Mouse (Mus musculus) B cell, adult 2 months (primary cell): ENCODE results near the gene Nedd9.

Experiments used
- DNase-seq, 2 experiments: peaks; one replicate each; pipeline ENCODE4 v3.0.0; 2022

The Nedd9 gene

DNA sequence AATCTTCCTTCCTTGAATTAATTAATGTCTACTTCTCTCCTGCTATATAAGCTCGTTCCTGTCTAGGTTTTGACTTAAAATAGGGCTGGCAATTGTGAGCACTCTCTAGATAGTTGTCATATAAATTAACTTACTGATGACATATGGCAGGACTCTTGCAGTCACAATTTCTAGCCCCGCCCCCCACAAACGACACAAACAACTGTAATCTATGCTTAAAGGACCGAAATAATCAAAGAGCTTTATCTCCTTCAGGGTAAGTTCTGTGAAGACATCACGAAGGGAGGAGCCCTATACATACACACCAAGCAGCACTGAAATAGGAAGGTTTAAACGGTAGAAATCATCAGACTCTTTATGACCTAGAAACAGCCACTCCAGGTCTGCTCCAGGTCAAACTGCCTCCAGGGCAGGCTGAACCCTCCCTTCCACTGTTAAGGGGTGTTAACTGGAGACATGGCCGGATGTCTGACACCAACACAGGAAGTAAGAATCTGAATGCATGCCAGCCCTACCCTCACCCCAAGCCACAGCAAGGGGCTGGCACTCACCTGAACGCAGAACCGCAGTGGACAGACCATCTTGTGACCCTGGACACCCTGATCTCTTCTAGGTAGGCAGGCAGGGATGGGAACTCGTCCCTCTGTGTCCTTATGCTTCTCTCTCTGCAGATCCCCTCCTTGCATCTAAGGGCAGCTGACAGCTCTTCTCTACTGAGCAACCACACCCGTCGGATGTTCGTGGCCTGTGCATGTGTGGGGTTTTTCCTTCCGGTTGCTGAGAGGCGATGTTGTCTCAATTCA, at the start of gene Nedd9:
Gene Nedd9 (minus strand): TSS at position 757 of the 803 bp plus-strand sequence.
- peak; percentile 81 to 83 for DNase-seq

DNA sequence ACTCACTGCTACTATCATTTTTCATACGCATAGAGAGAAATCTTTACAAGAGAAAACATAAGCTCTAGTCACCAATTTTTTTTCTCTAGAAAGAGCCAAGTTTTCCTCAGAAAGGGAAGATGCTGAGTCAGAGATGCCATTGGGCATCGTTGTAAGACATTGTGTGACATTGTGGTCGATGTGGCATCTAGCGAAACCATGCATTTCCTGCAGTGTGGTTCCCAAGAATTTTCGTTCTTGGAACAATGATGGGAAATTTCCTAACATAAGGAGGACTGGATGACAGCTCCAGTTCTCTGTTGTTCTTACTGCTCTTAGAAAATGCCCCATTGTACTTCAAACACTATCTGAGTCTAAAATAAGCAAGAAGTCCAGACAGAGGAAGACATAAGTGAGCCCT, 45.5 kb upstream of the Nedd9 start:
- DNase-seq = no peak

DNA sequence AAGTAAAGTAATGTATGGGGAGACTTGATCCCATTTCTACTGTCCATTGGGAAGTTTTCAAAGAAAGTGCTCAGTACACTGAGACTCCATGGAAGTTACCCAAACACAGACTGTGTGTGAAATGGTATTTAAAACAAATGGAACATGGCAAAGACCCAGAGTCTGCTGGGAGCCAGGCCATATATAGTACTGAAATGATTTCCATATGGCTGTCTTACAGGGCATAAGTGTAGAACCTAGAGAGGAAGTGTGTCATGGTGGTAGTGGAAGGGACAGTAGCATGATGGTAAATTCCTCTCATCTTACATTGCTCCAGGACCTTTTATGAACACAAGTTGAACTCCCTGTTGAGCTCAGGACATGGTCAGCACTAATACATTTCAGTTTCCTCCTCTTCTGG, 43.2 kb upstream of the Nedd9 start:
- DNase-seq = no peak

DNA sequence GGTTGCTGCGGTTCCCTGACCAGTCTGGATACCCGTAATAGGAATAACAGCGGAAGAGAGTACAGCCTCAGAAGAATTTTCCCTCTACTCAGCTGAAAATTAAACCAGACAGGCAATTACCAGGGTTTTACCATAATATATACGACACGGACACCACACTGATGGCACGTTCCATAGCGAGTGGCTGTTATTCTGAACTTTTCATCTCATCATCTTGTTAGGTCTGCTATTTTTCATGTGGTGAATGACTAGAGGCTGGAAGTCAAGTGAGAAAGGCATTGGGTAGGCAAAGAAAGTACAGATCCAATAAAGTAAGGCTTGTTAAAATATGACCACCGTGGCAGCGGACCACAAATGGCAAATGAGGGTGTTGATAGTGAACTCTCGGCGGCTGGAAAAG, 37.0 kb upstream of the Nedd9 start:
- no peak for DNase-seq

DNA sequence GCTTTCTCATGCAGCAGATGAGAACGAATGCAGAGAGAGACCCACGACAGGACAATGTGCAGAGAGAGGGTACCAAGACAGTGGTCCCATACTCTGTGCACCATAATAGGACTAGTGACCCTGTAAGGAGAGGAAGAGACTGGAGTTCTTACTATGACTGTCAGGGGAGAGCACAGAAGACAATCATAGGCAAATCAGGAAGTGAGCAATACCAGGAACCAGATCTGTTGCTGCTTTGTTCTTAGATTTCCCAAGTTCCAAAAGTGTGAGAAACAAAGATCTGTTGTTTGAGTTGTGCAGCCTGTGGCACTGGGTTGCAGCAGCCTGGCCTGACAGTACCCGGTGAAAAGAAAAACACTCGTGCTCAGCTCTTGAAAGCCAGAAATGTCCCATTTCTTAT, 34.1 kb upstream of the Nedd9 start:
- no peak for DNase-seq

DNA sequence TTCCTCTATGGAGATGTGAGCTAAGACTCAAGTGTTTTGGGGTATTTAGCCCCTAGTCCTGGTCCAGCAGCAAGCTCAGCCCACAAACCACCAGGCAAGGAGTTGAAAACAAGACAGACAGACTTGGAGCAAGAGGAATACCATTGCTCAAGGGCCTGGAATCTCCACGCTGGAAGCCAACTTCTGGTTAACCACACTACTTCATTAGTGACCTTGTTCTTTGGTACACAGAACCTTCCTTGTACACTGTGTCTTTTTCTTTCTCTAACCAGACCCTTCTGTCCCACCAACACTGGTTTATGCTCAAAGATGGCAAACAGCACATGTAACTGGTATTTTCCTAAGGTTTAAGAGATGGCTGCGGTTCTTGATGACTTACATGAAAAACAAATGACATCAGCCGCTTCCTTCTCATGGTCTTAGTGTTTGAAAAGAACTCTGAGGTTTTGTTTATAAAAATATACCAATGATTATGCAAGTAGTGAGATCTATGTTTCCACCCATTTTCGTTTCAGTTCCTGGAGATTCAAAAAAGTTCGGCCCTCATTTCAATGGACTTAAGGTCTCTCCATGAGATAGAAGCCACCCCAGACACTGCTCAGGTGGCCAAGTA, 33.5 kb upstream of the Nedd9 start:
- DNase-seq = no peak

DNA sequence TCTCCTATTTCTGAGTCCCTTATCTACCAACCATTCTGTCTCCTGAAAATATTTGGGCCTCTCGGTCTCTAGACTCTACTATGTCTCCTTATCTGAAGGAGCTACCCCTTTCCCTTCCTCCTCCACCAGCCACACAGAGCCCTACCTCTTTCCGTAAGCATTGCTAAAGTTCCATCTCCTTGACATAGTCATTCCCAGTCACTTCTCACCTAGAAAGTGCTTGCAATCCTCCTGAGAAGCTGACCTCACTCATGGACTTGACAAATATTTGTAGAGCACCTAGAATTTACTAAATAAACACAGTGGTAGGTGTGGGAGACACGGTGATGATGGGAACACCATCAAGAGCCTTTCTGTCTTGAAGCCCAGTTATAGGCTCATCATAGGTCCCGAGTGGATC, 32.6 kb upstream of the Nedd9 start:
- DNase-seq = no peak

DNA sequence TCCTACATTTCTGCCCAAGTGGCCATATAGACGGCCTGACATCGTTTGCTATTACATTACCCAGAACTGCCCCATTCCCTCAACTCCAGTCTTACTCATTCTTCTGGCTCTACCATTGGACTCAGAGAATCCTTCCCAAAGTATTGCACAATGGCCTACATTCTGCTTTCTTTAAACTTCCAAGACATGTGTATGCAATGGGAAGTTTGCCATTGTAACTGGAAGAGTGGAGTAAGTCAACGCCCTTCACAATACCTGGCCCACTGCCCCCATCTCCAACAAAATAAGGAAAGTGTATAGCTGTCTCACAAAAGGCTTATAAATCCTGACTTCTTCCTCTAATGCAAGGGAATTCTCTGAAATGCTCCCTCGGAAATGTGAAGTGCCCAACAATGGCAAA, 30.0 kb upstream of the Nedd9 start:
- no peak for DNase-seq

DNA sequence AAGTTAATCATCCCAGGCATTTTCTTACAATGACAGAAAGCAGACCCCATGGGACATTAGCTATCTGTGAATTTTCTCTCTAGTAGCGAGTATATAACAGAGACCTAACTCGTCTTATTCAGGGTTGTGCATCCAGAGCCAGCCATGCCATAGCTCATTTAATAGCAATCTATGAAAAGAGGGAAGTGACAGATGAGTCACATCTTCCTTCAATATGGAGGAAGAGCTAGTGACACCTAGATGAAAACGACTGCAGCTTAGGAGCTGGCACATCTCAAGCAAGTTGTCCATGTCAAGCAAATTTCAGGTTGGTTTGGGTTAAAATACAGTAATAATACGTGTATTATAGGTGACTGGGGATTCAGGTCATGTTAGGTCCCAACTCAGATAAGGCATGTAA, 28.6 kb upstream of the Nedd9 start:
- DNase-seq = no peak

DNA sequence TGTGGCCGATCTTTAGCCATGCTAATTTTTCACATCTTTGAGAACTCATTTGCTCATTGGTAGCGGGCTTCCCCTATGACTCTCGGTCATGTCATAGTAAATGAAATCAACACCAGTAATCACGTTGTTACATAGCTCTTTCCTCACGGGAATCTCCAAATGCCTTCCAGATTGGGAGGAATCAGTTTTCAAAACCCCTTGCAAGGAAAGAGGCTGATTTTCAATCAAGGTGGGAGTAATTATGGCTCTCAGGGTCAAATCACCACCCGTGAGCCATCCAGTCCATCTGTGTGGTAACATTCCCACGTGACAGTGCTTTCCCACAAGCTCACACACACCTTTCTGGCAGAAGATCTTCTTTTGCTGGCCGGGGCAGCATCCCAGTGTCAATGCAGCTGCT, 27.8 kb upstream of the Nedd9 start:
- DNase-seq = no peak

DNA sequence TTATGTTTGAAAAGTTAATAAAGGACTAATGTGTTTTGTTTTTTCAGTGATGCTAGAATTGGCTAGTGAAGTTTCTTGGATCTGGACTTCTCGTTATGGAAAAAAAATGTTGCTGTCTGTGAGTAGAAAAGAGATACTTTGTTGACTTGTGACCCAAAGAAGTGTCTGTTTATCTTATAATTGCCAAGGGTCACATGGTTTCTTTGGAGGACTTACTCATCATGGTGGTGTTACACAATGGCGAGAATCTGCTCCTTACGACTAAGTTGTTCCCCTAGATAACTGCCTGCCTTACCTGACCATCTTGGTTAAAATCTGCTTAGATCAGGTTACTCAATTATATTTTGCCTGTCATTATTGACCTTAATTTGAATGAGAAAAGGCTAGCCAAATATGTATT, 26.3 kb upstream of the Nedd9 start:
- DNase-seq = no peak

DNA sequence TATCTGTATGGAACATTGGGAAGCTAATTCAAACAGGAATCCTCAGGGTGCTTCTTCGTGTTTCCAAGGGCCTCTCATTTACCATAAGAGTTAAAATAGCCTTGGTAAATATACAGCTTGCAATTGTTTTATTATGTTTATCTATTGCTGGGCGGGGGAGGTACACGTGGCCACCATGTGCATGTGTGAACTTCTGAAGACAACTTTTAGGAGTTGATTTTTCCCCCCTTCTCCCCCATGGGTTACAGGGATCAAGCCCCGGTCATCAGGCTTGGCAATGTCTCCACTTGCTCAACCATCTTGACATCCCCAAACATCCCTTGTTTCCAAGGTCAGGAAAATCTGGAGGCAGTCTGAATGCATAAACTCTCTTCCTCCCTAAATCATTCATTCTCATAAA, 25.1 kb upstream of the Nedd9 start:
- no peak for DNase-seq

DNA sequence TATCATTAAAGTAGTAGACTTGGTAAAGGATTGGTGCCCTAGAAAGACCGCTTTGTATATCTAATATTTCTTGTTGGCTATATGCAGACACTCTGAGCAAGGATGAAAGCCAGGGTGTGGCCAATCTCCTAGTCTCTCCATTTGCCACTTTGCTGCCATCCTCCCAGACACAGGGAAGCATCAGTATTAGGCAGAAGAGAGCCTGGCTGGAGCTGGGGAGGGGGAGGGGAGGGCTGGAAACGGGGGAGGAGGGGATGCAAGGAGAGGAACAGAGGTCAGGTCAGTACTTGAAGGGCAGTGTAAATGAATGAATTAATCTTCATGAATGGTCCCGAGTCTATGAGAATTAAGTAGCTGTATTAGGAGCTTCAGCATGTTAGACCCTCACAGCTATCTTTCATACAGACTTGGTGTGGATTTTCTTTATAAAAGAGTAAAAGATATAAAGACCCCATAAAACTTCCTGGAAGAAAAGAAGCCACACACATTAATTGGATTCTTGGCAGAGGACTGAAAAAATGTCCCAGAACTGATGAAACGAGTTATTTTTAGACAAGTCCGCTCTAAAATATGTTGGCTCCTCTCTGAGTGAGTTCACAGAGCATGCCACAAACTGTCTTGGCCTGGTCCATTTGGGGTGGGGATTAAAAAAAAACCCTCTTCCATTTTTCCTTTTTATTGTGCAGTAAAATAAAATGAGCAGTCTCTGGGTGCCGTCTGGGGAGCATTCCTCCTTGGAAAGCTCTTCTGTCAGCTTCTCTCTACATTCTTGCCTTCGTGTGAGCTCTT, 23.7 kb upstream of the Nedd9 start:
- DNase-seq = no peak

DNA sequence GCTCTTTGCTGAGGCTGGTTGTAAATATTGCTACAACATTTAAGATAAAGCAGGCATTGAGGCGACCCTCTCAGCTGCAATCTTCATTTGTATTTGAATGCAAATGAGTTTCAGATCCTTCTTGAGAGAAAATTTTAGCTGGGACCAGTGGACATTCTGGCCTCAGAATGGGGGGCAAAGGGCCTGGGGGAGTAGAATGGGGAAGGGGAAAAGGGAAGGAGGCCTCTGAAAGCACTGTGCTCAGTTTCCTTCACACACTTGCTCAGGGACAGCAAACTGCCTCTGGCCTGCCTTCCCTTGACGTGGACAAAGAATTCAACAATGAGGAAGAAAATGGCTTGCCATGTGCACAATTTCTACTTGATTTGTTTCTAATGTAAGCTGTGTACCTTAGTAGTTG, 18.4 kb upstream of the Nedd9 start:
- peak; percentile 36 for DNase-seq

DNA sequence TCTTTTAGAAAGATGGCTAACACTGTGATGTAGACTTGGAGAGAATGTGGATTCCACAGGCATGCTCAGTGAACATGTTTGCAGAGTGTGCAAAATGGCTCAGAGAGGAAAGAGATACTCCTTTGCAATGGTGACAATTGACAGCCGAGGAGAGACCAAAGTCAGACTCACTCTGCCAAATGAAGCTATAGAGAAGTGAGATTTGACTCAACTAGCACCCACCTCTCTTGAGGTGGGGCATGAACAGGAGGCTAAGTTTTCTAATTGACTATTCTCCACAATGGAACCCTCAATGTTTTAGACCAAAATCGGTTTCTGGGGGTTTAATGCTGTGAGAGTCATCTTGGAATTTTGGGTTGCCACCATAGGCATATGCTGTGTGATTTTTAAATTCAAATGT, 17.8 kb upstream of the Nedd9 start:
- DNase-seq = no peak

DNA sequence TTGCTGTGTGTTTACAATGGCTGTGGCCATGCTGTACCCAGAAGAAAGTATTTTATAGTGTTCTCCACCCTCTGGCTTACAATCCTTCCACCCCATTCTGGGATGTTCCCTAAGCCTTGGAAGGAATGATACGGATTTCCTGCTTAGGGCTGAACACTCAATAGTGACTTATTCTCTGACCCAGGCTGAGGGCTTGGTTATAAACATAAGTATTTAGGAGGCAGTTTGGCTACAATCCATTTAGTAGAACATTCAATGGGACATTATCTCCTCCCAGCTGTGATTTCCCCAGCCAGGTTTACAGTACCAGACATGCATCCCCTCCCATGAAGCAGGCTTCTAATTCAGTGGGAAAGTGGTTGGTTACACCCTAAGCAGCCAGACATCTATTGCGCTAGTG, 17.3 kb upstream of the Nedd9 start:
- no peak for DNase-seq

DNA sequence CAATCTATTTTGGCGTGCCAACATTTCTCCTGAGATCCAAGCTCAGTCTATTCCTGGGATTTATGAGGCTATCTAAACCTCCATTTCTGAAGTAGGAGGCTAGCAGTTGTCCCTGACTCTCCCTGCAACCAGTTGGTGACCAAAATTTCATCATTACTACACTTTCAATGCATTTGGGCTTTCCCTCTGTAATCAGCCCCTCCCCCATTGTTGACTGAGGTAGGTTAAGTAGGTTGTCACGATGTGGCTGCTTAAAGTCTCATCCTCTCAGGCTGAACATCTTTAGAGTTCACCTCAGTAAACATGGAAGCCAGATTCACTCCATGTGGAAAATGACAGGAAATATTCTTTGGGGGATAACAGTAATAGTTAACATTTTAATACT, 15.7 kb upstream of the Nedd9 start:
- no peak for DNase-seq

DNA sequence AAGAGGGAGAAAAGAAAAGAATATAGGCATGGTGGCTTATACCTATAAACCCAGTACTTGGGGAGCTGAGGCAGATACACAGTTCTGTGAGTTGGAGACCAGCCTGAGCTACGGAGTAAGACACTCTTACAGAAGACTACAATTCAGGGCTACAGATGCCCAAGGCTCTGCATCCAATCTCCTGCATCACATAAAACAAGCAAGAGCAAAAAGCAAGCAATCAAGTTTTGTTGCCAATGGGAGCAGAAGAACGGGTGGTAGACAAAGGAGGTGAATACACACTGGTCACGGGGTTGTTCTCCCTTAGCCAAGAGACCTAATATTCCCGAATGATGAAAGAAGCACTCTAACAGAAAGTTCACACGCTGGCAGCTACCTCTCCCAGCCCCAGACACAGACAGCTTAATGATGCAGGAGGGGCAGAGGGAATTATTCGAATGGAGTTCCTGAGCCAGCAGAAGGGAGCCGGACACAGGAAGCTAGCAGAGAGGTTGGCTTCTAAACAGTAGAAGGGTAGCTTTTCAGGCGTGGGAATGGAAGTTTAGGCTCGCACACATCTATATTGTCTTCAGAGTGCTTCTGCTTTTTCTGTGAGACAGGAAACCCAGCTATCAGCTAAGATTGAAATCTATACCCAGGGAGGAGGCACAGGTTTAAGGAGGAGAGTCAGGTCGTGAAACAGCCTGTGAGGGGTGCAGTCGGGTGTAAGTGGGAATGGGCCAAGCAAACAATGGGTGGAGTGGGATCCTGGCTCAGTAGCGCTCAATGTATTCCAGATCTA, 15.2 kb upstream of the Nedd9 start:
- peak; percentile 33 to 39 for DNase-seq

DNA sequence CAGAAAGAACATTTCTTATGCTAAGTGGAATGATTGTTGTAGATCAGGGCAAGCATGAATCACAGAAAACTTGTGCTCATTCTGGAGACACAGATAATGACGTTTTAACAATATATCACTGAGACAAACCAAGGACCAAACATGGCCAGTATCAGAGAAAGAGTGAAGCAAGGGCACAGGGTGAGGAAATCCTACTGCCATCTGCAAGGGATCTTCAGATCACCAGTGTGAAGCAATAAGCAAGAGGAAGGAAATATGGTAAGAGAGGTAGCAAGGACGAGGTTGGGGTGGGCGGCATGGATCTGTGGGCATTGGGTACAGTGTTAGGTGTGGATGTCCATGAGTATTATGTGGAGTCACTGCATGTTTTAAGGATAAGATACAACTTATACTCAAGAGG, 13.6 kb upstream of the Nedd9 start:
- DNase-seq = no peak

DNA sequence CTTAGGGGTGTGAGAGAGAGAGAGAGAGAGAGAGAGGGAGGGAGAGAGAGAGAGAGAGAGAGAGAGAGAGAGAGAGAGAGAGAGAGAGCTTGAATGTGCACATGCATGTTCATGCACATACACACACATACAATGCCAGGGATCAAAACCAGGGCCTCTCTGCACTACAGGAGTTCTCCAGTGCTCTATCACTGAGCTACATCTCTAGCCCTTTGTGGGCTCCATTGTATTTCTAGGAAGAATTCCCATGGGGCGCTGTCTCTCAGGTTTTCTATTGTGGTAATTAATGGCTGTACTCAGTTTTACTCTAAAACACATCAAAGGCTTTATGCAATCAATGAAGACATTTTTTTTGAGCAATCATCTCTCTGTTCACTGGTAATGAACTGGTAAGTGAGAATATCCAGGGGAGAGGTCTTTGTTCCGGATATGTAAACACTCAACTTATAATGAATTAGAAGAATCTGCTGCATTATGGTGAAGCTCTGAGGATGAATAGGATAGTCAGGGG, 11.5 kb upstream of the Nedd9 start:
- no peak for DNase-seq

DNA sequence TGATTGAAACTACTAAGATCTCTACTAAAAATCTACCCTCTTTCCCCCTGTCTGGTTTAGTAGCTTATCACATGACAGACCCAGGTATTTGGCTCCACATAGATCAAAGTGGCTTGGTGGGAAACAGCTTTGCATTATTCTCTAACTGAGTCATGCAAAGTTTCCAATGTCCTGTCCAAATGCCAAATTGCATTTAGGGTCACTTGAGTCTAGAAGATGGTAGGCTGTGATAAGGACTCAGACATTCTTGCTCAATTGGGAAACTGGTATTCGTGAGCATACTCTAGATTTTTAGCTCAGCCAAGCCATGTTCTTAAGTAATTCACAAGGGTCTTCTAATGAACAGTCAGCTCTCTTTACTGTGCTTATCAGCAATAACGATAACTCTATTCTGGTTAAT, 7.5 kb upstream of the Nedd9 start:
- no peak for DNase-seq

DNA sequence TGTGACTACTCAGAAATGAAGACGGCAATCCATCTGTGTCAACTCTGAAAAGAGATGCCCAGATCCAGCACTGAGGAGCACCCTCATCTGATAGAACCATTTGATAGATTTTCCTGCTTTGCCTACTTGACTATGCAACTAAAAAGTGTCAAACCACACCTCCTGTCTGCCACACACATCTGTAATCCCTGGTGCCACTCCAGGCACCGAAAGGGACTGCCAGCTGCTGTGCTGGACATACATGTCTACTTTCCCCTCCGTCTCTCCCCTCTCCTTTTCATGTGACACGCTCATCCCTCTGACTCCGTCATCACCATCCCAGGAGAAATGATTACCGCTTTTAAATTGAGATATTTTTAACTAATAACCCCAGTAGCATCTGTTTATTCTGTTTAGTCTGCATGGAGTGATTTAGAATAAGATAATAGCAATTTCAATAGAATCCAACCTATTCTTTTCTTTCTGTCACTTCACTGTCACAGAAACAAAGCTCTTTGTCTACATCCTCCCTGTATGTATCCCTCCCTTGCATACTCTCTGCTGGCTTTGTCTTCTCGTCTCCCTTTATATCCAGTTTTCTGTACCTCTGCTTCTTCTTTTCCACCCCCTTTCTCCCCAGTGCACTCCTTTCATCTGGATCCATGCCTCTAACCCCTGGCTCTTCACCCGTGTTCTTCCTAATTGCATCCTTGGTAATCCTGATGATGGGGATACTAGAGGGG, 5.0 kb upstream of the Nedd9 start:
- DNase-seq = no peak
